Mouse (Mus musculus) embryonic facial prominence, embryonic 10.5 days (tissue): ENCODE measurements at regions not wholly inside any gene's neighbourhood (a gene's known extent, or its start where the extent isn't known, plus 50 kb on each side); places are given as distances from the start of the nearest gene placed in this dataset.
"Not testable (repeated sequence)": the region's sequence is repeated elsewhere in the genome, so short reads cannot be mapped to it uniquely, and the experiment has no call there.

Experiments used
- DNase-seq: peaks from one replicate; pipeline ENCODE4 v3.0.0-alpha.2; 2017; ENCODE audit warnings: low spot score
- H3K27ac ChIP-seq: fragments of 300-500 bp; sonication (generic); replicated peaks from 2 replicates; pipeline ENCODE4 v1.5.1; 2016; ENCODE audit warnings: mild to moderate bottlenecking
- H3K27me3 ChIP-seq: fragments of 300-500 bp; sonication (generic); replicated peaks from 2 replicates; pipeline ENCODE4 v1.6.1; 2016; ENCODE audit warnings: low read depth, mild to moderate bottlenecking; ENCODE audit not compliant: poor library complexity, severe bottlenecking
- H3K36me3 ChIP-seq: fragments of 300-500 bp; sonication (generic); replicated peaks from 2 replicates; pipeline ENCODE4 v1.6.1; 2016; ENCODE audit warnings: mild to moderate bottlenecking, moderate library complexity
- H3K4me1 ChIP-seq: fragments of 300-500 bp; sonication (generic); 2 replicates; pipeline ENCODE4 v1.6.1; 2016
- H3K4me3 ChIP-seq: fragments of 300-500 bp; sonication (generic); 2 replicates; pipeline ENCODE4 v1.5.1; 2016; ENCODE audit warnings: mild to moderate bottlenecking, moderate library complexity
- H3K9me3 ChIP-seq: fragments of 300-500 bp; sonication (generic); 2 replicates; pipeline ENCODE4 v1.6.1; 2016; ENCODE audit warnings: mild to moderate bottlenecking
- WGBS: fragments of 180-500 bp; shearing (Covaris S2); methylation state at CpG from one replicate; pipeline ENCODE4 v1.1.7; 2016; 5-methylcytosine and 5-hydroxymethylcytosine counted together

GRCm38 (mm10) chr13:80709531-80710306 is 173.5 kb upstream of the Arrdc3 start:
- Histone ChIP-seq H3K27ac (peak overlapping the region; percentile 52), H3K27me3 (no peaks in the 10 kb centered on the region), H3K4me1 (peaks cover 18% of the 10 kb centered on the region), H3K9me3 (no peaks in the 10 kb centered on the region), H3K4me3 (no peak overlapping the region), H3K36me3 (no peaks in the 10 kb centered on the region)
- DNase-seq: peak; percentile 51
- WGBS: 40% methylated on average over 9 of the region's 9 CpGs

GRCm38 (mm10) chr13:80719313-80719712 is 163.9 kb upstream of the Arrdc3 start:
- Histone ChIP-seq H3K27ac (no peak overlapping the region), H3K9me3 (no peaks in the 10 kb centered on the region), H3K36me3 (no peaks in the 10 kb centered on the region), H3K4me3 (no peak overlapping the region), H3K4me1 (no peaks in the 10 kb centered on the region), H3K27me3 (no peaks in the 10 kb centered on the region)
- WGBS: 70% methylated on average over 3 of the region's 3 CpGs
- DNase-seq: no peak

- H3K4me3 ChIP-seq: no peak overlapping the region
- 50% methylated on average over 4 of the region's 4 CpGs for WGBS
- DNase-seq: no peak
- no peaks in the 10 kb centered on the region for H3K9me3 ChIP-seq
- no peaks in the 10 kb centered on the region for H3K4me1 ChIP-seq
- no peaks in the 10 kb centered on the region for H3K36me3 ChIP-seq
- no peaks in the 10 kb centered on the region for H3K27me3 ChIP-seq
- no peak overlapping the region for H3K27ac ChIP-seq
These were observed 159.8 kb upstream of the Arrdc3 start for GRCm38 (mm10) chr13:80723215-80724006.

GRCm38 (mm10) chr13:80729202-80729601 is 154.0 kb upstream of the Arrdc3 start:
- Histone ChIP-seq H3K36me3 (no peaks in the 10 kb centered on the region), H3K4me1 (no peaks in the 10 kb centered on the region), H3K27ac (no peak overlapping the region), H3K27me3 (no peaks in the 10 kb centered on the region), H3K9me3 (no peaks in the 10 kb centered on the region), H3K4me3 (no peak overlapping the region)
- DNase-seq: no peak
- 89% methylated on average over 5 of the region's 5 CpGs for WGBS

- Histone ChIP-seq H3K27ac (no peak overlapping the region), H3K36me3 (no peaks in the 10 kb centered on the region), H3K9me3 (no peaks in the 10 kb centered on the region), H3K4me3 (no peak overlapping the region), H3K4me1 (peaks cover 17% of the 10 kb centered on the region), H3K27me3 (no peaks in the 10 kb centered on the region)
- no peak for DNase-seq
- WGBS: 81% methylated on average over 2 of the region's 2 CpGs
These were observed 137.2 kb upstream of the Arrdc3 start for GRCm38 (mm10) chr13:80745991-80746390.

GRCm38 (mm10) chr13:80747022-80747421 is 136.2 kb upstream of the Arrdc3 start:
- WGBS: 44% methylated on average over 6 of the region's 6 CpGs
- not testable (repeated sequence) for H3K4me3 ChIP-seq, H3K9me3 ChIP-seq, H3K36me3 ChIP-seq, H3K27ac ChIP-seq, H3K27me3 ChIP-seq
- peak; percentile 52 for DNase-seq
- peaks cover 16% of the 10 kb centered on the region for H3K4me1 ChIP-seq
